Mouse (Mus musculus) gastrocnemius, postnatal 25 days (tissue): ENCODE measurements around the gene Spink4. TPM values are rescaled to one million over a fixed set of nuclear protein-coding genes. Genes with fewer than 3 reads are reported as not detected.
"Not testable (repeated sequence)": the region's sequence is repeated elsewhere in the genome, so short reads cannot be mapped to it uniquely, and the experiment has no call there.

Experiments used
- DNase-seq: peaks from one replicate; pipeline ENCODE4 v3.0.0; 2022
- total RNA-seq, 2 experiments: library from RNA; stranded (reverse); gene quantifications; 1 replicate in 1 of 2; 2 replicates in 1 of 2; pipeline ENCODE4 v1.2.3; 2021

The Spink4 gene
- total RNA-seq, 2 experiments from 2014 or later, result not detected

DNA sequence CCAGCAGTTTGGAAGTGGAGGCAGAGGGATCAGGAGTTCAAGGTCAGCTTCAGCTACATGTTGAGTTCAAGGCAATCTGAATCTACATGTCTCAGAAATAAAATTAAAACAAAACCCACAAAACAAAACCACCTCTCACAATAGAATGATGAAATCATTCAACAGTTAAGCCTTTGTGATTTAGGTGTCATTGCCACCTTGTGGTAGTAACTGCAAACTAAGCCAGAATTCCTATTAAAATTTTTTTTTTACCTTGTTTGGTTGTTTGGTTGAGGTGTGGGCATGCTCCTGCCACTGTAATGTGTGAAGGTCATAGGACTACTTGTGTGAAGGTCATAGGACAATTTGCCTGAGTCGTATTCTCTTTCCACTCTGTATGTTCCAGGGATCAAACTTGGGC is 13.6 kb upstream of the Spink4 start:
- DNase-seq, result no peak

DNA sequence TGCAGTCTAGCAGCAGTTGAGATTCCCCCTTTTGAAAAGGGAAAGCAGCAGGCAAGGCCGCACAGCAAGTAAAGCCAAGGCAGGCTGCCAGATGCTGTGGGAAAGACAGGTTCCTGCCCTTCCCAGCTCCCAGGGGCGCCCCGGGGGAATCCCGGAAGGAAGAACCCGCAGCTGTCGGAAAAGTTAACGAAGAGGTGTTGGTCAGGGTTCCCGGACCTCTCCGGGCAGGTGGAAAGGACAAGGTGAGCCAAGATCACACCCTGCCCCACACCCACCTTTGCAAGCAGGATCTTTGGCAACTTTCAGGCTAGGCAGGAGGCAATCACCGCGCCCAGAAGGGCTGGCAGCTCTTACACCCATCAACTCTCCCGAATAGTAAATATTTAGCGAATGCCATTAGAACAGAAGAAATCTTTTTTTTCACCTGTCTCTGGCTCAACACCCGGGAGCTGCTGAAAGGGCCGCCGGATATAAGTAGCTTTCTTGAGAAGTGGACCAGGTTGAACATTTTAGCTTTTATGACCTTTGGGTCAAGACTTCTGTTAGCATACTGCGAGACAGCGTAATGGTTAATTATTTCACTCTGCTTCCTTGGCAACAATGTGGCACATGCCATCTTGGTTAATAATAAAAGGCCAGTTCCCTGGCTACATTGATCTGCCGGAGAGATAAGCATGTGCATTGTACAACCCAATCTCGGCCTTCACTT is 11.4 kb upstream of the Spink4 start:
- no peak for DNase-seq

DNA sequence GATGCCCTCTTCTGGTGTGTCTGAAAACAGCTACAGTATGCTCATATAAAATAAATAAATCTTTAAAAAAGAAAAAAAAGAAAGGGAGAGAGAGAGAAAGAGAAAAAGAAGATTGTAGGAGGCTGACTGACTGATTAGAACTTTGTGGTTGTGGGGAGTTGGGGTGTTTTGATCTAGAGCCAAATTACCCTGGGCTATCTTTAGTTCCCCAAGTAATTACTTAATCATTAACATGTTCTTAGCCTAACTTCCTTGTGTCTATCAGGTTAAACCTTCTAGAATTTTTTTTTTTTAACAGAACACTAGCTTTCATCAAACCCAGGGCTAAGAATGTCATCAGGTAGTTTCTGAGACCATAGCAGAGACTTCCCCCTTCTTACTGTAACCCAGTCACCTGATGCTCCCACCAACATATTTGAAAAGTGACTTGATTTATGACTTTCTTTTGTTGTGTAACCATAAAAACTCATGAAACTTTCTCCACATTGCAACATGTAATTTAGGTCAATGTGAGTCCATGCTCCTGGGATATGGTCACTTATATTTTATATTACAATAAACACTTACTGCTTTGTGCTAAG is 5.5 kb upstream of the Spink4 start:
- DNase-seq, result no peak

DNA sequence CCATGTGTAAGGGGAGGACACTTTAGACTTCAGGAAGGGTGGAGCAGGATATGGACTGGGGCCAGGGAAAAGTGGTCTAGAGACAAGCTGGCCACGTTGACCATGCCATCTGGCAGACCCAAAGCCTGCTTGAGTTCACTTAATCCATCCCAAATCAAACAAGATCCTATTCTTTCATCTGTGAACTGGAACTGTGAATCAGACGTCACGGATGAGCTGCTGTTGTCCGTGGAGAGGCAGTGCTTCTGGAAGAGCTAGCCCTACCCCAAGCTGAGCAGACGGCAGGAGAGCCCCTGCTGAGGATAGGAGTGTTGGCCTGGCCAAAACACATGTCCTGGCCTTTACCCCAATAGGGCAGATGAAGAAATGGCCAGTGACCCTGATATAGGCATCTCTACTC is 3.9 kb upstream of the Spink4 start:
- no peak for DNase-seq

DNA sequence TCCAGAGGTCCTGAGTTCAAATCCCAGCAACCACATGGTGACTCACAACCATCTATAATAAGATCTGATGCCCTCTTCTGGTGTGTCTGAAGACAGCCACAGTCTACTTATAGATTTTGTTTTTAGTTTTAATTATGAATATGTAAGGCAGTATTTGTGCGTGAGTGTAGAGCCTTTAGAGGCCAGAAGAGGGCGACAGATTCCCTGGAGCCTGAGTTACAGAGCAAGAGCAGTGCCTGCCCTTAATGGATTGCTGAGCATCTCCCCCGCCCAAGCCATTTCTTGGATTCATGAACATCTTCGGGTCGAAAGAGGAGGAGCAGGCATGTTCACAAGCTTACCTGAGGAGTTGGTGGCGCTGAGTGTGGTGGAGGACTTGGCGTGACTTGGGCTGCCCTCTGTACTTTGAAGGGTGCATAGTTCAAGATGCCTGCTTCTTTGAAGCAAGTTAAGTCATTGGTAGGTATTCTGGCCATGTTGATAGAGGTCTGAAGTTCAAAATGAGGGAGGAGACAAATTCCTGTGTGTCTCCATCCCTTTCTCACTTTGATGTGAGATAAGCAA is 3.2 kb upstream of the Spink4 start:
- DNase-seq, result no peak

DNA sequence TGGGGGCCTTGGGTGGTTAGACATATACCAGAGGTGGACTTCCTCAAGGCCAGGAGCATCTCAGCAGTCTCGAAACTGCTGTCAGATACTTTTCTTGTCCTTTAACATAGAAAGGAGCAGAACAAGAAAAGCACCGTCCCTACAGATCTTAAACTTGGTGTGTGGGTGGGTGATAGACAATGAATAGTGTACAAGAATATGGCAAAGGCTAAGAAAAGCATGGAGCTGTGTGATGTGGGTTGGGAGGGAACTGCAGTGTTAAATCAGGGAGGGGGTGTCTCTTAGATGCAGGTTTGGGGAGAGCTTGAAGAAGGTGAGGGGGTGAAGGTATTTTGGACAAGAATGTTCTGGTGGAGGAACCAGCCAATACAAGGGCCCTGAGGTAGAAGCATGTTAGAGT is 724 bp downstream of the Spink4 start:
- DNase-seq, result no peak

DNA sequence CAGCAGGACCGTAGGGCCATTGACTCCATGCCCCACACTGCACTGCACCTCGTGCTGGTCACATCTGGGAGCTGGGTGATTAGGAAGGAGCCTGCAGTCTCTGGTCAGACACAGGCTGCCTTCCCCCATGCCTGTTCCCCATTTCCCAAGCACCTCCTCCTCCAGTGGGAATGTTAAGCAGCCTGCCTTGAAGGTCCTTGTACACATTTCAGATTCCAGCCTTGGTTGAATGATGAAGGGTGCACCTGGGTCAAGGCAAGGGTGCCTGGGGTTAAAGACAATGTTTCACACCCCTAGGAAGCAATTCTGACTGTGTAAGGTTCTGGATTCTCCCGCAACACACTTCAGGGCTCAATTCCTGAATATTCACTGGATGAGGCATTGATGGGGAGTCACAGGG is 1.4 kb downstream of the Spink4 start:
- DNase-seq, result no peak

DNA sequence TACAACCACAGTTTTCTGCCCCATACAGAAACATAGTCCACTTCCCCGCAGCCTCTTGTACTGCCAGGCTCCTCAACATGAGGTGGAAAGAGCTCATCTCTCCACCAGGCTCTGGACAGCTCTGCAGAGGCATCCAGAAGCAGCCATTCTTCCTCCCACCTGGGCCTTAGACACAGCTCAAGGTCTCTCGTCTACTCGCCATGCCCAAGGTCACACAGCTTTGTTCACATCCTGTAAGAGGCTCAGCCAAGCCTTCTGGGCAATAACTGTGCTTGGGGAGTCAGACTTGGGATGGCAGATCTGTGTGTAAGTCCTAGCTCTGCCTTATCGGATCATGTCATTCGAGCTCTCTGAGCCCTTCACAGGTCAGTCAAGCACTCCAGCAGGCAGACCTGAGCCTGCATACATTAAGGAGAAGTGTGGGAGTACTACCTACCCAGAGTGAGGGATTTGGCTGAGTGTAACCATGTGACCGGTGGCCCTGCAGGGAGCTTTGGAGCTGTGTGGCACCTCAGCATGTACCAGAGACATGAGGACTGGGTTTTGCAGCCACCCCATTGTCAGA is 3.3 kb downstream of the Spink4 start:
- no peak for DNase-seq

DNA sequence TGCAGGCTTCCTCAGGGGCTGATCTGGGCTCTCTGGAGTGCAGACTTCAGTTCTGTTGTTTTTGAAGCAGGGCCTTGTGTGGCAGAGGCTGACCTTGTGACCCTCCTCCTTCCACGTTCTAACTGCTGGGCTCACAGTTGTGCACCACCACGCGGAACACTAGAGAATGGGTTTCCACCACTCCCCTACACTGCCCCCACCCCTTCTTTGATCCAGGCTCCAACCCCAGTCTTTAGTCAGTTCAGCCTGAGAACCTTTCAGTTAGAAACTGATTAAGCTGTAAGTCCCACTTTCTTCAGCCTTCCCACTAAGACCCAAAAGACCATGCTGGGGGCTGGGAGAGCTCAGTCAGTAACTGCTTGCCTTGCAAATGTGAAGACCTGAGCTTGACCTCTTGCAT is 5.7 kb downstream of the Spink4 start:
- no peak for DNase-seq

DNA sequence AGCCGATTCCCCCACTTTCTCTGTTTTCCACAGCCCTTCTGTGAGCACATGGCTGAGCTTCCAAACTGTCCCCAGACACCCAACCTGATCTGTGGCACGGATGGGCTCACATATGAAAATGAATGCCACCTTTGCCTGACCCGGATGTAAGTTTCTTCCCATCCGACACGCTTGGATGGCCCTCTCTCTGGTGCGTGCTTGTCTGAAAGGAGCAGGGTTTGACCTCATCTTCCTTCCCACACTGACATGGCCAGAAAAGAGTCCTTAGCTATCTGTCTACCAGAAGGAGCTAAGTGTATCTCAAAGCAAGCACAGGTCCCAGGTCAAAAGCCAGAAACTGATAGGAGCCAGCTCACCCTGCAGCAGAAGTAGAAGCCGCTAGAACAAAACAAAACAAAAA is 9.2 kb downstream of the Spink4 start:
- DNase-seq, result no peak

DNA sequence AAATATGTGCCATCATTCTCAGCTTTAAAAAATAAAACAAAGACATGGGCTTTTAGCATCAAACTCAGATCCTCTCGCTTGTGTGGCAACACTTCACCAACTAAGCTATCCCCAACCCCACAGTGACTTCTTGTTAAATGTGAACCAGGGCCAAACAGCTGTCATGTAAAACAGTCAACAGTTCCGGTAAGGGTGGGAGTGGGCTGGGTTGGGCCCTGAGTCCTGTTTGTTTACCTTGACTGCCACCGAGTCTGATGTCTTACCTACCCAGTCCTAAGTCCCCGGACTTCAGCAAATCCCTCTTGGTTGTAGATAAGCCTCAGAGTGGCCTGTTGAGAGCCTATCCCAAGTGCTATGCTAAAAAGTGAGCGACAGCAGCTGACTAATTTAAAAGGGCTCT is 13.8 kb downstream of the Spink4 start:
- DNase-seq, result no peak

DNA sequence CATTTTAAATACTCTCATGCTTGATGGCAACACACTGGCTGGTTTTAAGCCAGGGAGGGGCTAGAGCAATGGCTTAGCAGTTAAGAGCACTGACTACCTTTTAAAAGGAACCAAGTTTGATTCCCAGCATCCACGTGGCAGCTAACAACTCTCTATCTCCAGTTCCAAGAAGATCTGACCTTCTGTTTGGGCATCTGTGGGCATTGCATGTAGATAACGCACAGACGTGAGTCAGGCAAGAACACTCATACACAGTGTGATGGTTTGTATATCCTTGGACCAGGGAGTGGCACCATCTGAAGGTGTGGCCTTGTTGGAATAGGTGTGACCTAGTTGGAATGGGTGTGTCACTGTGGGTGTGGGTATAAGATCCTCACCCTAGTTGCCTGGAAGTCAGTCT is 14.5 kb downstream of the Spink4 start:
- not testable (repeated sequence) for DNase-seq

DNA sequence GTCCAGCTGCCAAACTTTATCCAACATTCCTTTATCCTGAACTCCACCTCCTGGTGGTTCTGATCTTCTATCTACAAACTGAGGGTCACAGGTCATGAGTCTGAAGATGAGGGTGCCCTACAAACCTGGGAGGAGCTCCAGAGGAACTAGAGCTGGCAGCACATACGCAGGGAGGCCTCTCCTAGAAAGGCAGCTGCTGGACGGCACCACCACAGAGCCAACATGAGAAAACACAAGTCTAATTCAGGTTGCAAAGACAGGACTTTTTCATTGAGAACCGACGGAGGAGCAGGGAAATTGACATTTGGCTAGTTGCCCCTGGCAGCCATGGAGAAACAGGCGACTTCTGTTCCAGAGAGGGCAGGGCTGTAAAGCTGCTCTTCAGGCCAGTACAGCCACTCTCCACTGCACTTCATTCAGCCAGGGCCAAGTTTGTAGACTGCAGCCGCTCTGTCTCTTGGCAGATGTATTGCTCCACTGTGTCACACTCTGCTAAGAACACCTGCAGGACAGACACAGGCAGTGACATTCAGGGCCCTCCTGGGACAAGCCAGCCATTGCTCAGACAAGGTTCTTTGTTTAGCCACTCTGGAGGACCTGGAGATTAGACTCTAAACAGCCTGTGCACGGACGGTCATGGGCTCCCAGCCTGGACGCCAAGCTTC is 16.5 kb downstream of the Spink4 start:
- DNase-seq, result peak; percentile 61

DNA sequence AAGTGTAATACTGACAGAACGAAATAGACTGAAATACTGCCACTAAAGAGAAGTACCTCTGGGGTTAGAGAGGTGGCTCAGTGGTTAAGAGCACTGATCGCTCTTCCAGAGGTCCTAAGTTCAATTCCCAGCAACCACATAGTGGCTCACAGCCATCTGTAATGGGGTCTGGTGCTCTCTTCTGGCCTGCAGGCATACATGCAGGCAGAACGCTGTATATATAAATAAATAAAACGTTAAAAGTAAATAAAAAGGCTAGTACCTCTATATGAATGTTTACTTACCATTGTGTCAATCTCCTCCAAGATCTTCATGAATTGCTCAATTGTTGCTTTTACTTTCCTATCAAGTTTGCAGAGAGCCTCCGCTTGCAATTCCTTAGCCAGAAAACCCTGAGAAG is 18.9 kb downstream of the Spink4 start:
- DNase-seq, result no peak

DNA sequence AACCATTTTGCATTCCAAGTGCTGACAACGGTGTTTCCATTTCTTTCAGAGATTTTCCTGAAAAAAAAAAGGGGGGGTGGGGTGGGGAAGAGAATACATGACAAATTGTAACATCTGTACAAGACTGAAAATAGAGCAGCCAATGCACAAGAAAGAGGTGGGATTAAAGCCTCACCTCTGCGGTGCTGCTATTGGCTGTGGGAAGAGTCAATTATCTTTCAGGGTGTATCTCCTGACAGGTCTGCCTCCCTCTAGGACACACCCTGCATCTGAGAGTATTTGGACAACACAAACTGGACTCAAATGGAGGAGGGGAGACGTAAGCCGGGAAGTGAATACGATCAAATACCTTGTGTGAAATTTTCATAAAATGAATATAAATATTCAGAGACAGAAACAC is 23.8 kb downstream of the Spink4 start:
- DNase-seq, result no peak

DNA sequence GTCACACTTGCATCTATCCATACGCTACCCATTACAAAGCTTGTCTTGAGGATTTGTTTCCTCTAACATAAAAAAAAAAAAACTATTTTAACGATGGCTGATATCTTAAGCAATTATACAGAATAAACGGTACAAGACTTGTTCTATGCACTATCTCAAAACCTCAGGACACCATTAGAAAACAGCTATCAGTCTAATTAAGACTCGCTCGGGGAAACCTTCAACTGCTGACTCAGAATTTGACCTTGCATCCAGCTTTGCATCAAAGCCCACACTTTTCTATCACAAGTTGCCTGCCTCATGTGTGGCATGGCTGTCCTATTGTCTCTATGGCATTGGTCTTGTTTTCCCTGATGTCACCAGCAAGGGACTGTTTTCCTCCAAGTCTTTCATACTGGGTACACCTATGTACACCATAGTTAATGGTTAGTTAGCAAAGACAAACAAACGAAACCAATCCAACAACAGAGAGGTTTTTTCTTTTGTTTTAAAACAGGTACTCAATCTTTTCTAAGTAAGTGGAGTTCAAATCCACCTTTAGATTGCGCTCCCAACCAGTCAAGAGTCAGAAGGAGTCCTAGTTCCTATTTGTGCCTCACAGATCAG is 26.8 kb downstream of the Spink4 start:
- DNase-seq, result no peak

DNA sequence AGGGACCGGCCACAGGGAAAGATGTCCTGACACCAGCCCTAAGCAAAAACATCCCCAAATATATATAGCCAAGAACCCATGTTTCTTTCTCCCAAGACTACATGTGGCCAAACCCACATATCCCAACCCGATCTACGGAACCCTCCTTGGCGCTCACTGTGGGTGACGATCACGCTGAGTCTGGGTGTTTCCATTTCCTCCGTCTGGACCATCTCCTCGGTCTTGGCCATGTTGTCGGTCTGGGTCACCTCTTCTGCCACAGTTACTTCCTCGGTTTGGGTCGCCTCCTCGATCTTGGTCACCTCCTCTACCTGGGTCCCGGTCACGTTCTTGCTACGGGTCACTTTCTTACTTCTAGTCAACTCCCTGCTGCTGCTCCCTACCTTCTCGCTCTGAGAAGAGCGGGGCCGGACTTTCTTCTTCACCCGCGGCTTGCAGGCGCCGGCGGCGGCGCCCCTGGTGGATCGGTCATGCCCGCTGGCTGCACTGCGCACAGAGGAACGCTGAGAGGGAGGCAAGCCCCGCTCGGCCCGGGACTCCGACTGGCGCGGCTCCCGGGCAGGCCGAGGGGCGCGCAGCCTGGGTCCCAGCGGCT is 27.8 kb downstream of the Spink4 start:
- DNase-seq, result no peak

DNA sequence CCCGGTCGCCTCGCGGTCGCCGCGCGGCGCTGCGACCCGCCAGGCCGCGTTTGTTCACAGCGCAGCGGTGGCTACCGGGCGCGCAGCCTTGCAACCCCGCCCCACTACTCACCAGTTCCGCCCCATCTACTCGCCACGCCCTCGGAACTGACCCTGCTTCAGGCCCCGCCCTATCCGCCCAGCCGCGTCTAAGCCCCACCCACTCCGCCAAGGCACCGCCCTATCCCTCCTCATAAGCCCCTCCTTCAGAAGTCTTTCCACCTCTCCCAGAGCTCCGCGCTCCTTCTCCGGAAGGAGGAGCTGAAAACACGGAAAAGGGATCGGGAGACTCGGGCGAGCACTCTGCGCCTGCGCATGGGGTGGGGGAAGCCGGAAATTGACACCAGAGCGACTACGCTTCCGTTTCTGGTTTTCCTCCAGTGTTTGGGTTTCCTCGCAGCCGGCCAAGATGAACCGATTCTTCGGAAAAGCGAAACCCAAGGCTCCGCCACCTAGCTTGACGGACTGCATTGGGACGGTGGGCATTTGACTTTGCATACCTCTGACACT is 28.4 kb downstream of the Spink4 start, which contains the start of the genes Bag1 and Chmp5:
TSS of gene Bag1 (minus strand) at position 135 of the 549 bp plus-strand sequence.
TSS of gene Chmp5 (plus strand) at position 248 of the 549 bp plus-strand sequence.
- DNase-seq, result peak; percentile 99

DNA sequence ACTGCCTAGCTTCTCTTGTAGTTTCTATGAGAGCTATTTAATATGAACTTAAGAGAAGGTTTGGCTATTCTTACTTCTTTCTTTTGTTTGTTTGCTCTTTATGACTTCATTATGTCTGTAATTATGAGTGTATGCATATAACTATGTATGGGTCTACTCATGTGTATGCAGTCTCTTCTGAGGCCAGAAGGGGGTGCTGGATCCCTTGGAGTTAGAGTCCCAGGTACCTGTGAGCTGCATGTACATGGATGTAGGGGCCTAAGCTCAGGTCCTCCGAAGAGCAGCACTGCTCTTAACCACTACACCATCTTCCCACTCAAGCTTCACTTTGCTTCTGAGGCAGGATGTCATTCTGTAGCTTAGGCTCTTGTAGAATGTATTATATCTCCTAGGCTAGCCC is 33.7 kb downstream of the Spink4 start:
- DNase-seq, result no peak

DNA sequence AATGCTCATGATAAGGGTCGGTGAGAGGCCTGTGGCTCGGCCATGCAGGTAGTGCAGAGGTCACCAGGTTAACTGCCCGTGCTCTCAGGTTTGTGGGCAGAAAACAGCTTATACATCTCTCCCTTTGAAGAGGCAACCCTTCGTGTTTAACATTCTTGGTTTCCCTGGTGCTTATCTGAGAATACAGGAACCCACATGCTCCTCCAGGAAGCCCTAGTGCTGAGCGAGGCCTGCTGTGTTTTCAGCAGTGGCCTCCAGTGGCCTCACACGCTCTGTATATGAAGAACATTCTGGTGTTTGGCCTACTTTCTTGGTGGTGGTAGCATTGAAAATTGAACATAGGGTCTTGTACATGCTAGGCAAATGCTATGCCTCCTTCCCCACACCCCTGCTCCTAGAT is 36.1 kb downstream of the Spink4 start:
- no peak for DNase-seq

DNA sequence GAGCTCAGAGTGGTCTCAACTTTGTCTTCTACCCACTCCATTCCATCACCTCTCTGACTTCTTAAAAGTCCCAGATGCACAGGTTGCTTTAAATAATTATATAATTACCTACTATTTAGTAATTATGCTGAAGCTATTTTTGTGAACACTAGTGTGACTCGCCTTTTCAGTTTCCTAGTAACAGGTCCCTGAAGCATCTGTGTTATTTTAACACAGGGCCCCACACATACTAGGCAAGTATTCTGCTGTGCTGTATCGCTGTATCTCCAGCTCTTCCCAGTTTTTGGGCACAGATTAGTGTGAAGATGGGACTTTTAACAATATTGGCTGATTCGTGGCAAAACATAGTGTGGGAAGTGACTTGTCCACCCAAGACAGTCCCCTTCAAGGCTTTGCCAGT is 43.7 kb downstream of the Spink4 start:
- DNase-seq, result no peak

DNA sequence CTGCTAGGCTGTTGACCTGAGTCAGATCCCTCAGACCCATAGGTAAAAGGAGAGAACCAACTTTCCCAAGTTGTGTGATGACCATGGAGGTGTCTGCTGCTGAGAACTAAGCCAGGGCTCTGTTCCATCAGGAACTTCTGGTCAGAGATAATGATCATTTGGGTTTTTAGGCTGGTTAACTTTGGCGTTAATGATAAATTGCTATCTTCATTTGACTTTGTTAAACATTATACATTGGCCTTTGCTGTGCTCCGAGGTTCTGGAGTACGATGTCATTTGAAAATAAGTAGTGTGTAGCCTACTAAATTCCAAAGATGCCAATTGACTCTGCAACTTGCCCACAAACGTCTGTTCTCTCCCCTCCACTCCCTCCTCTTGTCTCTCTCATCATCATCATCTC is 49.3 kb downstream of the Spink4 start:
- no peak for DNase-seq
